Comparison of ENCODE assay signal across 22 mouse cellular contexts in genomic region chr14:119836051-119836450, GRCm38 (mm10).
DNase-seq lines count a peak whose midpoint lies in the region; ATAC-seq and TF ChIP-seq lines count a peak whose summit lies in the region.
"Had no signal": no experiment of that assay in that cellular context is flagged by ENCODE, and none has a peak within 500 bp of the region (broad histone marks: within the 10 kb centered on the region; RNA-seq: fewer than 3 reads in every experiment).

No protein-coding gene starts in this region.

- no peak overlapping the region for H3K4me3 ChIP-seq in kidney, adult 2 months (ENCODE audit: insufficient read depth, low read depth, low read length)
- H3K4me3 ChIP-seq in kidney, embryonic 15.5 days (replicated peaks): no peak overlapping the region
- H3K4me3 ChIP-seq in liver, adult 2 months (ENCODE audit: insufficient read depth, low read depth, low read length): no peak overlapping the region
- H3K4me3 ChIP-seq in liver, embryonic 11.5 days (ENCODE audit: low read depth, low read length): no peak overlapping the region

- intact Hi-C loops in heart, postnatal 14 days (cut with DNase I): no loop called here

- no peak for ATAC-seq in kidney, embryonic 15.5 days (replicated peaks; ENCODE audit: low FRiP score)
- ATAC-seq in liver, embryonic 11.5 days (replicated peaks; ENCODE audit: low FRiP score): no peak
- peak; percentile 40; the same call in 1 of the 2 replicates for ATAC-seq in granulocyte monocyte progenitor cell, adult 5-6 weeks (replicated peaks; ENCODE audit: poor library complexity, severe bottlenecking)
- ATAC-seq: activated CD4-positive, CD25-positive, alpha-beta regulatory T cell, adult 4 months; CD4-positive, CD25-positive, alpha-beta regulatory T cell, adult 4 months; Patski had no signal

- no peaks in the 10 kb centered on the region for H3K9me3 ChIP-seq in kidney, embryonic 15.5 days (replicated peaks)
- H3K9me3 ChIP-seq in liver, embryonic 11.5 days (ENCODE audit: control insufficient read depth, low read length): no peaks in the 10 kb centered on the region

- no peak overlapping the region for H3K4me2 ChIP-seq in kidney, embryonic 15.5 days
- no peak overlapping the region for H3K4me2 ChIP-seq in liver, embryonic 11.5 days

- H3K36me3 ChIP-seq in kidney, adult 2 months (ENCODE audit: control insufficient read depth, insufficient read depth, low read length): no peaks in the 10 kb centered on the region
- H3K36me3 ChIP-seq in kidney, embryonic 15.5 days: no peaks in the 10 kb centered on the region
- no peaks in the 10 kb centered on the region for H3K36me3 ChIP-seq in liver, adult 2 months (ENCODE audit: control insufficient read depth, insufficient read depth, low read length)
- no peaks in the 10 kb centered on the region for H3K36me3 ChIP-seq in liver, embryonic 11.5 days (ENCODE audit: control insufficient read depth, insufficient read depth, low read length)
- H3K36me3 ChIP-seq: G1E had no signal

- H3K4me1 ChIP-seq in kidney, adult 2 months (ENCODE audit: control insufficient read depth, insufficient read depth, low read length): no peaks in the 10 kb centered on the region
- peaks cover 15% of the 10 kb centered on the region for H3K4me1 ChIP-seq in kidney, embryonic 15.5 days
- H3K4me1 ChIP-seq in liver, adult 2 months (ENCODE audit: control insufficient read depth, insufficient read depth, low read length): no peaks in the 10 kb centered on the region
- H3K4me1 ChIP-seq in liver, embryonic 11.5 days (replicated peaks; ENCODE audit: control insufficient read depth, insufficient read depth, low read length): no peaks in the 10 kb centered on the region

- no peak overlapping the region for H3K27ac ChIP-seq in kidney, adult 2 months (ENCODE audit: insufficient read depth, low read depth, low read length)
- H3K27ac ChIP-seq in kidney, embryonic 15.5 days: no peak overlapping the region
- no peak overlapping the region for H3K27ac ChIP-seq in liver, adult 2 months (replicated peaks; ENCODE audit: insufficient read depth, low read depth, low read length)
- no peak overlapping the region for H3K27ac ChIP-seq in liver, embryonic 11.5 days (ENCODE audit: low read depth, low read length)

- DNase-seq in kidney, adult 2 months: peak; percentile 46
- no peak for DNase-seq in kidney, postnatal 4 days
- peak; percentile 52 for DNase-seq in kidney, adult 9 months
- peak; percentile 61 for DNase-seq in liver, adult 2 months (ENCODE audit: extremely low read depth, low read depth, low spot score)
- no peak for DNase-seq in liver, embryonic 11.5 days (ENCODE audit: low spot score)
- DNase-seq in heart, postnatal 14 days: no peak
- DNase-seq: adrenal gland, adult 2 months; adrenal gland, adult 8-10 months; adrenal gland, postnatal 10 days; adrenal gland, postnatal 14 days; adrenal gland, postnatal 25 days; adrenal gland, postnatal 36 days; B cell, adult 2 months; cerebellum, adult 11 months; cerebellum, adult 11-12 months had no signal

- H3K9ac ChIP-seq in kidney, embryonic 15.5 days: no peak overlapping the region
- H3K9ac ChIP-seq in liver, adult 2 months (ENCODE audit: low read depth, low read length): no peak overlapping the region
- H3K9ac ChIP-seq in liver, embryonic 11.5 days (ENCODE audit: low read depth, low read length): no peak overlapping the region

- TF ChIP-seq CTCF in kidney, adult 2 months (conservative IDR thresholded peaks at IDR 0.05; ENCODE audit: insufficient read depth, insufficient read length, low read depth, low read length): no peak
- TF ChIP-seq CTCF in liver, adult 2 months (IDR thresholded peaks at IDR 0.05; ENCODE audit: low read depth, low read length): no peak

- no peaks in the 10 kb centered on the region for H3K79me2 ChIP-seq in liver, adult 2 months (ENCODE audit: control insufficient read depth, insufficient read depth, low read length)

- no peaks in the 10 kb centered on the region for H3K27me3 ChIP-seq in kidney, adult 2 months (replicated peaks; ENCODE audit: control insufficient read depth, insufficient read depth, low read length)
- no peaks in the 10 kb centered on the region for H3K27me3 ChIP-seq in kidney, embryonic 15.5 days
- H3K27me3 ChIP-seq in liver, adult 2 months (ENCODE audit: control insufficient read depth, insufficient read depth, low read length): no peaks in the 10 kb centered on the region
- no peaks in the 10 kb centered on the region for H3K27me3 ChIP-seq in liver, embryonic 11.5 days (replicated peaks; ENCODE audit: control insufficient read depth, insufficient read depth, low read length)
- H3K27me3 ChIP-seq: CH12.LX had no signal

- 51% methylated on average over 3 of the region's 3 CpGs for WGBS in kidney, adult 2 months
- 77% methylated on average over 3 of the region's 3 CpGs for WGBS in kidney, embryonic 15.5 days
- WGBS in liver, adult 2 months: 89% methylated on average over 3 of the region's 3 CpGs
- WGBS in liver, embryonic 11.5 days: 83% methylated on average over 3 of the region's 3 CpGs

- TF ChIP-seq POLR2A in kidney, adult 2 months (IDR thresholded peaks at IDR 0.05; ENCODE audit: low read depth, low read length): no peak
- TF ChIP-seq POLR2A in liver, adult 2 months (IDR thresholded peaks at IDR 0.05; ENCODE audit: extremely low read depth, insufficient read depth, low read length): no peak

Comparison
In these comparisons a context has a peak if more than half of its experiments do, and no peak if none do; other contexts are left out.
1. DNase-seq: peak in kidney, adult 2 months (single experiment), kidney, adult 9 months (single experiment) and liver, adult 2 months (single experiment); none in kidney, postnatal 4 days (0 of 2), liver, embryonic 11.5 days (single experiment) and heart, postnatal 14 days (0 of 2).